Mouse (Mus musculus) kidney, postnatal 10 days (tissue): ENCODE data around the gene Tmed9.
A peak's percentile ranks its signal among the peaks of the same experiment; 100 is the strongest.

ENCODE experiments used
- DNase-seq: peaks from one replicate; pipeline ENCODE4 v3.0.0; 2021; ENCODE audit warnings: mixed read lengths

Gene Tmed9

GRCm38 (mm10) chr13:55573432-55573831, at the start of gene Tmed9:
Tmed9 (plus strand) TSS chr13:55573732.
- DNase-seq: no peak

- no peak for DNase-seq
Measured at GRCm38 (mm10) chr13:55523951-55524600, 49.5 kb upstream of the Tmed9 start.

GRCm38 (mm10) chr13:55525733-55526553, 47.6 kb upstream of the Tmed9 start:
- DNase-seq: no peak

- no peak for DNase-seq
Measured at GRCm38 (mm10) chr13:55527212-55527611, 46.3 kb upstream of the Tmed9 start.

GRCm38 (mm10) chr13:55527834-55528772, 45.4 kb upstream of the Tmed9 start:
- DNase-seq: no peak

- peak; percentile 61 for DNase-seq
Measured at GRCm38 (mm10) chr13:55529198-55529915, 44.2 kb upstream of the Tmed9 start, which contains the start of gene Dok3. Dok3 (minus strand) TSS chr13:55529296.

- DNase-seq: no peak
Measured at GRCm38 (mm10) chr13:55535191-55535590, 38.3 kb upstream of the Tmed9 start.

- DNase-seq: no peak
Measured at GRCm38 (mm10) chr13:55535796-55536193, 37.7 kb upstream of the Tmed9 start.

GRCm38 (mm10) chr13:55536194-55537175, 37.0 kb upstream of the Tmed9 start, which contains the start of gene Ddx41:
Ddx41 (minus strand) TSS chr13:55536658.
- peak; percentile 99 for DNase-seq

- no peak for DNase-seq
Measured at GRCm38 (mm10) chr13:55540933-55541332, 32.6 kb upstream of the Tmed9 start.

- peak; percentile 83 for DNase-seq
Measured at GRCm38 (mm10) chr13:55542891-55543290, 30.6 kb upstream of the Tmed9 start.

GRCm38 (mm10) chr13:55543447-55543846, 30.1 kb upstream of the Tmed9 start:
- no peak for DNase-seq

- DNase-seq: no peak
Measured at GRCm38 (mm10) chr13:55544792-55545191, 28.7 kb upstream of the Tmed9 start.

- no peak for DNase-seq
Measured at GRCm38 (mm10) chr13:55547916-55548315, 25.6 kb upstream of the Tmed9 start.

GRCm38 (mm10) chr13:55548426-55548825, 25.1 kb upstream of the Tmed9 start:
- DNase-seq: no peak

- no peak for DNase-seq
Measured at GRCm38 (mm10) chr13:55549061-55549460, 24.5 kb upstream of the Tmed9 start.

GRCm38 (mm10) chr13:55555921-55556320, 17.6 kb upstream of the Tmed9 start:
- DNase-seq: no peak

- DNase-seq: no peak
Measured at GRCm38 (mm10) chr13:55557499-55557898, 16.0 kb upstream of the Tmed9 start.

GRCm38 (mm10) chr13:55563266-55563879, 10.2 kb upstream of the Tmed9 start:
- DNase-seq: no peak

GRCm38 (mm10) chr13:55567001-55567400, 6.5 kb upstream of the Tmed9 start:
- no peak for DNase-seq
